Mouse (Mus musculus): ENCODE results near the gene Hipk4. TPM values are rescaled to one million over a fixed set of nuclear protein-coding genes. Genes with fewer than 3 reads are reported as not detected.

Hipk4 gene
- 0.95 and 0.97 TPM in 2 replicates for polyA plus RNA-seq (2012; rRNA removed)

DNA sequence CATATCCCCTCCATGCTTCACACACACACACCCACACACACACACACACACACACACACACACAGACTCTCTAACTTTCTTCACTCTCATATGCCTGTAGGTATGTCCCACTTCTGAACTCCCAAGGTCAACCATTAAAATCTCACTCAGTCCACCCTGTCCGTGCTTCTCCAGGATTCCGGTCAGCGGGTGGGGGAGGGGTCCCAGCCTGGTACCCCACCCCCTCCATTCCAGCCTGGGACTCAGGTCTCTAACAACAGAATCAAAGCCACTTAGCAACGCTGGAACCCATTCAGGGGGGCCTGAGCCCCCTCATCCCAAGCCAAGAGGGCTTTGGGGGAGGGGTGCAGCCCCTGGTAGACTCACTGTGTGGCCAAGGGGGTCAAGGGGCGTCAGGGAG, at the start of gene Hipk4:
Gene Hipk4 (plus strand): TSS at position 301 of the 400 bp plus-strand sequence.

DNA sequence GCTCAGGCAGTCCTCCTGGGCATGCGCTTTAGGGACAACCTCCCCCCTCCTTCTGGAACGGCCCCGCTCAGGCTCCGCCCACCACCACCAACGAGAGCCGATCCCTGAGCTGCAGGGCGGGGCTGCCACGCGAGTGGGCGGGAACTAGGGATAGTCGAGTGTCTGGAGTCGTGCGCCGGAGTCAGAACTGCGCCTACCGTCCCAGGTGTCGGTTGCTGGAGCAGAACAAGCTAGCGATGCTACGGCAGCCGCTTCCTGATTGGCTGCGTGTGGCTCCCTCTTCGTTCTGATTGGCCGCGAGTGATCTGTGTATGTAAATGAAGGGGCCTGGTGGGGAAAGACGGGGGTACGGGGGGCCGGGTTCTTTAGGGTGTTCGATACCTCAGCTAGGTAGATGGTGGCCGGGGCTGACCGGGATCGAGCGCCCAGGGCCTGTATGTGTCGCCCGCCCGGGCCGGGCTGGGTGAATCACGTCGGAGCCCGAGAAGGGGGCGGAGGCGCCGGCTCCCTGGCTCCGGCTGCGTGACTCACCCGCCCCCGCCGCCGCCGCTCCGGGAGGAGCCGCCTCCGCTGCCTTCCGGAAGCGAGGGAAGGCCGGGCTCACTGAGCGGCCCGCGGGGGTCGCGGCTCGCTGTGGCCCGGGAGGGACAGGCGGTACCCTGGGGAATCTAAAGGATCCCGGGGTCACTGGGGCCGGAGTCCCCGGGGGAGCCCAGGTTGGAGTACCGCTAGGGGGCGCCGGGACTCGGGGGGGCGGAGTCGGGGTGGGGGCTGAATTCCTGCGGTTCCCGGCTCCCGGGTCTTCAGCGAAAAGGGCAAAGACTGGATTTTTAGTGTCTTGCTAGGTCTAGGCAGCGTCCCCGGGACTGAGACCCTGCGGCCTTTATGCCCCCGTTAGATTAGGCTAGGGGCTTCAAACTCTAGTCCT, 36.0 kb upstream of the Hipk4 start, which contains the start of gene Sertad1:
Gene Sertad1 (plus strand): TSS at position 141 of the 928 bp plus-strand sequence.

DNA sequence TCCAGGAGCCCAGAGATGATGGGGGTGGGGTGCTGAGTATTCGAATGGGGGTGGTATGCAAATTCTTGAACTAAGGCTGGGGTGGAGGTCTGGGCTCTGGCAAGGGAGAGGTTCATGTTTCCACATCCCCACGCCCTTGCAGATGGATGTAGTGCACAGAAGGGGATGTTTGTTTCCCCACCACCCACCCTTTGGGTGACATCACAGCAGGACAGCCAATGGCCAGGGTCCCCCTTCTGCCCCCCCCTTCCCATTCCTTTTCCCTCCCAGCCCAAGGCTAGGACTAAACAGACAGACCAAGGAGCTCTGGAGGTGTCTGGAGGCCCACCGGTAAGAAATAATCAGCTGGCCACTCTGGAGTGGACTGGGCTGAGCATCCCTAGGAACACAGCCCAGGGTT, 24.0 kb upstream of the Hipk4 start, which contains the start of gene Prx:
Gene Prx (plus strand): TSS at position 289 of the 400 bp plus-strand sequence.

DNA sequence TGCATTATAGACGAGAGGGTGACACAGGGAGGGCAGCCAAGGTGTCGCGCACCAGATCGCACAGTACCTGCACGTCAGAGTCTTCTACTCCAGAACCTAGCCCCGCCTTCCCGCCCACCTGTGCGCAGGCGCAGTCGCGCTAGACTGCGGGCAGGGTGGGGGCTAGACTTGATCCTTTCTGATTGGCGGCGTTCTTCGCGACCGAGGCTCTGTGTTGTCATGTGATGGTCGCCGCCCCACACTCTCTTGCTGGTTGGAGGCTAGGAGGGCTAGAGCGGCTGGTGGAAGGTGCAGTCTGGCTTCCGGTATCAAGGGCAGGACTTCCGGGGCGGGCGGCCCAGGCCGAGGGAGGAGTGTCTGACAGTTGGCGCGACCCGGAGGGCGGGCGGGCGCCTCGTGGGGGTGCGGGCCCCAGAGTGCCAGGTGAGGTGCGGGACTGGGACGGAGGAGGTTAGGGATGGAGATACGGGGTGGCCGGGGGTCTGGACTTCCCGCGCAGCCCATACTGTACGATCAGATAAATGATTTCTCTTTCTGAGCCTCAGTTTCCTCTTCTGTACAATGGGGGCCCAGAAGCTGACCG, 30.0 kb downstream of the Hipk4 start, which contains the start of the genes Pld3 and 2310022A10Rik:
Gene Pld3 (minus strand): TSS at position 288 of the 583 bp plus-strand sequence.
Gene 2310022A10Rik (plus strand): TSS at position 303 of the 583 bp plus-strand sequence.

Other genes starting within 250 kb of the Hipk4 start
- gene Ltbp4, start 185.6 kb upstream of the Hipk4 start, polyA plus RNA-seq (2012; rRNA removed), result 26.0 and 28.6 TPM in 2 replicates
- gene Shkbp1, start 167.2 kb upstream of the Hipk4 start, polyA plus RNA-seq (2012; rRNA removed), result 100 and 119 TPM in 2 replicates
- gene Gm20479, start 165.8 kb upstream of the Hipk4 start, polyA plus RNA-seq (2012; rRNA removed), result 0.23 and 0.27 TPM in 2 replicates
- 53.2 and 53.7 TPM in 2 replicates for gene Sptbn4, start 75.6 kb upstream of the Hipk4 start, polyA plus RNA-seq (2012; rRNA removed)
- gene Blvrb, start 75.3 kb upstream of the Hipk4 start, polyA plus RNA-seq (2012; rRNA removed), result 13.4 and 15.1 TPM in 2 replicates
- 5.5 and 6.5 TPM in 2 replicates for gene Sertad3, start 49.5 kb upstream of the Hipk4 start, polyA plus RNA-seq (2012; rRNA removed)
- gene Sertad1, start 36.4 kb upstream of the Hipk4 start, polyA plus RNA-seq (2012; rRNA removed), result 4.4 and 5.2 TPM in 2 replicates
- gene Prx, start 23.9 kb upstream of the Hipk4 start, polyA plus RNA-seq (2012; rRNA removed), result 1.3 and 2.6 TPM in 2 replicates
- gene Pld3, start 30.0 kb downstream of the Hipk4 start, polyA plus RNA-seq (2012; rRNA removed), result 255 TPM in 2 replicates
- 39.4 and 40.2 TPM in 2 replicates for gene 2310022A10Rik, start 30.0 kb downstream of the Hipk4 start, polyA plus RNA-seq (2012; rRNA removed)
- gene Akt2, start 68.3 kb downstream of the Hipk4 start, polyA plus RNA-seq (2012; rRNA removed), result 61.1 and 64.9 TPM in 2 replicates
- gene Ttc9b, start 130.6 kb downstream of the Hipk4 start, polyA plus RNA-seq (2012; rRNA removed), result 87.6 and 93.0 TPM in 2 replicates
- gene Map3k10, start 151.3 kb downstream of the Hipk4 start, polyA plus RNA-seq (2012; rRNA removed), result 93.2 and 95.2 TPM in 2 replicates
- 10.1 and 11.0 TPM in 2 replicates for gene Zfp607b, start 166.1 kb downstream of the Hipk4 start, polyA plus RNA-seq (2012; rRNA removed)
- gene Zfp60, start 208.1 kb downstream of the Hipk4 start, polyA plus RNA-seq (2012; rRNA removed), result 35.4 and 36.0 TPM in 2 replicates